50 mouse cellular contexts compared by ENCODE assay signal in the genomic region with DNA sequence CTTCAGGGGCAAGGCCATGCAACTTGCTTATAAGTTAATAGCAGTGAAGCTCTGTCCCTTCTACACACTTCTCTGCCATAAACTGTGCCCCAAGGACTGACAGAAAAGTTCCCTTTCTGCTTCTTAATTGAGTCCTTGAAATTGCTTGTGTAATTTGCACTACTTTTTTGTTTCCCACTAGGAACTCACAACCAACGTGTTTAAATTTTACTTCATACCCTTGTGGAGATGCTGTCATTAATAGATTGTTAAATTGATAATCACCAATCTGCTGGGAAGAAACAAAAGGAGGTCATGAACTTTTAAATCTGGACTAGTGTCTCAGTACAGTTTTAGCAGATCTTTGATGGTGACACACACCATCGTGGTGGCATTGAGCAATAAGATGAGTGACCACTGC. TPM values are rescaled to one million over a fixed set of nuclear protein-coding genes. Genes with fewer than 3 reads are reported as not detected.
"Had no signal": no experiment of that assay in that cellular context is flagged by ENCODE, and none has a peak within 500 bp of the region (broad histone marks: within the 10 kb centered on the region; RNA-seq: fewer than 3 reads in every experiment).

Vmn1r78 (plus strand) TSS at position 301 of the 400 bp plus-strand sequence.

- ATAC-seq: hindbrain, embryonic 16.5 days; hindbrain, postnatal 0 days; inflammation-experienced regulatory T-cells, adult 6 months; intestine, embryonic 15.5 days; intestine, embryonic 16.5 days; intestine, postnatal 0 days had no signal

- DNase-seq: heart, postnatal 10 days; heart, postnatal 14 days; heart, postnatal 36 days; heart, postnatal 4 days; kidney, adult 11 months; kidney, adult 18-20 months; kidney, adult 2 months; kidney, adult 8-10 months; kidney, adult 9 months; kidney, postnatal 10 days; kidney, postnatal 14 days; kidney, postnatal 25 days; kidney, postnatal 36 days; kidney, postnatal 4 days; layer of hippocampus, postnatal 36 days had no signal

- H3K27me3 ChIP-seq: heart, embryonic 12.5 days; heart, embryonic 13.5 days; heart, embryonic 15.5 days; hindbrain, embryonic 12.5 days; hindbrain, embryonic 13.5 days; hindbrain, embryonic 15.5 days; intestine, embryonic 15.5 days; kidney, embryonic 15.5 days had no signal

RNA-seq across cellular contexts. Expression of gene Vmn1r78, which starts in this region (rescaled TPM):
- total RNA-seq: heart, postnatal 10 days; heart, postnatal 14 days; heart, postnatal 25 days; heart, postnatal 36 days; heart, postnatal 4 days; hematopoietic stem cell, adult 5-6 weeks; hindbrain, postnatal 0 days; layer of hippocampus, adult 18-20 months; layer of hippocampus, adult 2 months; layer of hippocampus, adult 8-10 months; layer of hippocampus, postnatal 10 days; layer of hippocampus, postnatal 14 days; layer of hippocampus, postnatal 25 days; layer of hippocampus, postnatal 36 days; left cerebral cortex, adult 18-20 months; left cerebral cortex, adult 2 months; left cerebral cortex, adult 8-10 months had no signal
- polyA plus RNA-seq: heart, embryonic 12.5 days; heart, embryonic 13.5 days; heart, embryonic 14.5 days; heart, embryonic 15.5 days; heart, embryonic 16.5 days; heart, postnatal 0 days; hindbrain, embryonic 10.5 days; hindbrain, embryonic 11.5 days; hindbrain, embryonic 12.5 days; hindbrain, embryonic 13.5 days; hindbrain, embryonic 14.5 days; hindbrain, embryonic 15.5 days; hindbrain, embryonic 16.5 days; hindbrain, postnatal 0 days; inflammation-experienced regulatory T-cells, adult 6 months; intestine, embryonic 14.5 days; intestine, embryonic 15.5 days; intestine, embryonic 16.5 days; intestine, postnatal 0 days; kidney, adult 2 months; kidney, embryonic 14.5 days; kidney, embryonic 15.5 days; kidney, embryonic 16.5 days; kidney, postnatal 0 days; large intestine, adult 2 months had no signal
